Mouse (Mus musculus) adrenal gland, adult 18-20 months (tissue): ENCODE measurements at regions not wholly inside any gene's neighbourhood (a gene's known extent, or its start where the extent isn't known, plus 50 kb on each side); places are given as distances from the start of the nearest gene placed in this dataset.

Source experiments
- DNase-seq, 2 experiments: peaks; one replicate each; pipeline ENCODE4 v3.0.0; 2021 to 2022; ENCODE audit warnings: low spot score in 2 of 2

GRCm38 (mm10) chr11:63286026-63286425 is 157.2 kb downstream of the Pmp22 start:
- DNase-seq = no peak

DNA sequence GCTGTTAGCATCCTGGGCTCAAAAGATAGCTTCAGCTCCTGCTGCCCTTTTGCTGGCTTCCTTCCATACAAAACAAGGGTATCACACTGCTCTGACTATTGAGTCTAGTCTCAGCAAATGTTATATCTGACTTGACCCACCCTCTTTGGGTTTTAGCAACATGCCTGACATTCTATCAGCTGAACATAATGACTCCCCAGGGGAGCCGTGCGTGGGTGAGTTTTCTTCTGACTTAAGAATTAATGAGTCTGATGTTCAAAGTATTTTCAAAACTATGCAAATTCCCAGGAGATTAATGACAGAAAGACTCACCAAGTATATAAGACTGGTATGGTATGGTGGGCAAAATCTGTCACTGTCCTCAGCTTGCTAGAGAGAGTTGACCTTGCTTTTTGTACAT is 159.0 kb downstream of the Pmp22 start:
- DNase-seq = no peak

- no peak for DNase-seq
Observed at GRCm38 (mm10) chr11:63290618-63291017, 161.8 kb downstream of the Pmp22 start.

- no peak for DNase-seq
Observed at GRCm38 (mm10) chr11:63293485-63293884, 164.7 kb downstream of the Pmp22 start.

DNA sequence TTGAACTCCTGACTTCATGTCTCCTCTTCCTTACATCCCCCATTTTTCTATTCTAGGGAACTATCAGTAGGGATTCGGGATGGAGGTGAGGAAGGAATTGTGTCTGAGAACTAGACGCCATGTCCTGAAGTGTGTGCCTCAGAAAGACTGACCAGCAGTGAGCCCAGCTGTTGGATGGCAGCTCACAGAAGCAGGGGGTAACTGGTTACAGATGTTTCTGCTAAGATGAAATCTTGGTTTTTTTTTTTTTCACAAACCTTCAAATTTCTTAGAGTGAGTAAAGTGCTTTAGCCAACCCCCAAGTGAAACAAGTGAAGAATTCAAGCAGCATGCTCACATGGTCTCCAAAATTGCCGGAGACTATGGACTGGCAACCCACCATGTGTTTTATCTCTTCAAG is 165.7 kb downstream of the Pmp22 start:
- DNase-seq = no peak

DNA sequence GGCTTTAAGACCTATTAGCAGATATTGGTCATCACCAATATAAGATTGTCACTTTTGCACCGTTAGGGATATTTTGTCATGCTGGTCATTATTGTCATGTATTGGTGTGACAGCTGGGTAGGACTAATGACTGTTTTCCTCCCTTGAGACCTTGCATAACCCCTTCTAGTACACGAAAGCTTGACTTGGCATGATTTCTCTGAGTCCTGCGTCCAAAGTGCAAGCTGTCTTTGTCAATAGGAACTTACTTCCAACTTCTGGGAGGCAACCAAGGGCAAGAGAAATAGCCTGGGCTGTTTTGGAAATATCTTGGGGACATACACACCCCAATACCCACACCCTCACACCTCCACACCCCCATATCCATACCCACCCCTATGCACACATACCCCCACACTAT is 167.7 kb downstream of the Pmp22 start:
- no peak for DNase-seq

- DNase-seq = no peak
Observed at GRCm38 (mm10) chr11:63299712-63300581, 171.2 kb downstream of the Pmp22 start.

- DNase-seq = no peak
Observed at GRCm38 (mm10) chr11:63325166-63325565, 196.4 kb downstream of the Pmp22 start.

- DNase-seq = no peak
Observed at GRCm38 (mm10) chr11:63326864-63327263, 198.1 kb downstream of the Pmp22 start.

DNA sequence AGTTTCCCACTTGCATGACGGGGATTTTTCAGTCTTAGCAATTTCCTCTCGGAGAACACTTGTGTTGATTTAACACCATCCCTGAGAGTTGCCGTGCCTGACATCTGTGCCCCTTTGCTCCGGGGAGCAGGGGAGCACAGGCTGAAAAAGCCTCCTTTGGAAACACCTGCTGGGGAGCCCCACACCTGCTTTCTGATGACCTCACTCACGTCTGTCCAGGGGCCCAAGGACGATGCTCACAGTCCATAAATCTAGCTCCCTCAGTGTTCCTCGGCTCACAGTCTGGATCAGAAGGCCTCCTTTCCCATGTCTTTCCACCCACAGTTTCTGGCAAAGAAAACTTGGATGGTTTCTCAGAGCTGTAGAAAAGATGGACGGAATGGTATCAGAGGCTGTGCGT is 208.7 kb downstream of the Pmp22 start:
- no peak for DNase-seq

DNA sequence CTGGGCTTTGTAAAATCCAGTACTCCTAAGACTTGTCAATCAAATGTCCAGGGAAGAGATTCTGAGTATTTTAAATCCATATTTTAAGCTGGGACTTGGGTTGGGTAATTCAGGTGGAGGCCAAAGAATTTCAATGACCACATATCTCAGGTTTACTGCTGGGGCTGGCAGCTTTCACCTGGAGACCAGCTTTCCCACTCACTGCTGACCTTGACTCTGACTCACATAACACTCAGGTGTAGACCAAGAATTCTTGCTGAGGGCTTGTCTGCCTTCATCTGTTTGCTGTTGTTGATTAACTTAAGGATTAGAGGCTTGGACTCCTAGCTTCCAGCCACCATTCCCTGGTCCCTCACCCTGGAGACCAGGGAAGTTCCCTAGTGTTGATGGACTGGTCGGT is 209.5 kb downstream of the Pmp22 start:
- no peak for DNase-seq

DNA sequence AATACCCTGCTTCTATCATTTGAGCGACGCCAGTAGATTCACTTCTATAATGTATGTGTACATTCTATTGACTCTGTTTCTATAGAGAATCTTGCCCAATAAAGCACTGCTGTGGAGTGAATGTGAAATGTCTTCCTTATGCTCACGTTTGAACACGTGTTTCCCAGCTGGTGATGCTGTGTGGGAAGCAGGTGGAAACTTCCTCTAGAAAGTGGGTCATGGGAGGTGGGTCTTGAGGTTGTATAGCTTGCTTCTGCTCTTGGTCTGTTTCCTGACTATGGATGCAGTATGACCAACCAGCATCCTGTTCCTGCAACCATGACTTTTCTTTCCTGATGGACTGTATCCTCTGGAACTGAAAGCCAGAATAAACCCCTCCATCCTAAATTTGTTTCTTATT is 216.9 kb downstream of the Pmp22 start:
- DNase-seq = no peak

- DNase-seq = no peak
Observed at GRCm38 (mm10) chr11:63350123-63350696, 221.4 kb downstream of the Pmp22 start.

GRCm38 (mm10) chr11:63351999-63352398 is 223.2 kb downstream of the Pmp22 start:
- no peak for DNase-seq

- DNase-seq = no peak
Observed at GRCm38 (mm10) chr11:63352990-63353389, 224.2 kb downstream of the Pmp22 start.

DNA sequence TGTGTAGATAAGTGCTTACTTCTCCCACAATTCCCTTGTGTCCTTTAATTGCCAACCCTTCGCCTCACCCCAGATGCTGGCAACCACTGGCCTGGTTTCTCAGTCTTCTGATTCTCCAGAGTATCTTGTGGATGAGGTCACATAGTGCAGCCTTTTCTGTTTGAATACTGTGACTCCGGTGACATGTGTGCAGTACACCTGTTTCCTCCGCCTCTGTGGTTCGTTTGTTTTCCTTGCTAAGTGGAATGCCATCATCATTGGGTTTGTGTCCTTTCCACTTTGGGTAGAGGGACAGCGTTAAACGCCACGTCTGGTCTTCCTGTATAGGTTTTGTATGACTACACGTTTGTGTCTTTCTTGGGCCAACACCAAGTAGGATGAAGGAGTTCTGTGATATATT is 224.9 kb downstream of the Pmp22 start:
- DNase-seq = no peak

DNA sequence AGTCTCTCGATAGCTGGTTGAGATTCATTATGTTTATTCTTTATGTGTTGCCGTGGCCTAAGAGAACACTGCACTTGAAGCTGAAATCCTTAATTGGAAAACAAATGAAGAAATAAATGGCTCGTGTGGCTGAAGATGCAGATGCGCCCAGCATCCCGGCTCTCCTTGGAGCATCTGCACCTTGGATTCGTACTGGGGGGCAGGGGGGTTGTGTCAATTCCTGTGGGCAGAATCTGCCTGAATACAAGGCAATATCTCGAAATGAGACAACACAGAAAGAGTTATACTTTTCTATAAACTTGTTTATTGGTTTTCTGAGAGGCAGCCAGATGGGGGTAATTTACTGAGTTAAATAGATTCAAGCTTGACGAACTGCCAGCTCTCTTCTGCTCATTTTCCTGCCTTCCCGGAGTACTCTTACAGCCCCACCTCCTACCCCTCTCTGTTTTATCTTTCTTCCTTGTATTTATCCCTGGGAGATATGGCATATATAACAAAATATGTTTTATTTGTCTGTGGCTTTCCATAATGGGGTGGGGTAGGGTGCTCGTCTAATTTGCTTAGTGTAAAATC is 229.1 kb downstream of the Pmp22 start:
- DNase-seq = no peak

- DNase-seq = no peak
Observed at GRCm38 (mm10) chr11:63367756-63368265, 239.0 kb downstream of the Pmp22 start.

DNA sequence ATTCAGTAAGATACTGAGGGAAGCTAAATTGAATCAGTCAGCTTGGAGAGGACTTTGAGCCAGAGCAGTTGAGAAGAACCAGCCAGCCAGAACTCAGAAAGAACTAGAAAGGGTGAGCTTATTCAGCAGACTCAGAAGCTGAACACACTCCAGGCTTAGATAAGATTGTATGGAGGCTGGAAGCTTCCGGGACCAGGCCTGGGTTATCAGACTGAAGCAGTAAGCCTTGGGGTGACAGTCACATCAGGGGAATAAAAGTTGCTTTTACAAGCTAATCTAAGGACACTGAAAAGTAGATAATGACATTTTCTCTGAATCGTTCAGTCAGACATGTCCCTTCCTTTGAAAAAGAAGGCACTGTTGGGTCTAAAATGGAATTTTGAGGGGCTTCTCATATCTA is 240.7 kb downstream of the Pmp22 start:
- DNase-seq = no peak

DNA sequence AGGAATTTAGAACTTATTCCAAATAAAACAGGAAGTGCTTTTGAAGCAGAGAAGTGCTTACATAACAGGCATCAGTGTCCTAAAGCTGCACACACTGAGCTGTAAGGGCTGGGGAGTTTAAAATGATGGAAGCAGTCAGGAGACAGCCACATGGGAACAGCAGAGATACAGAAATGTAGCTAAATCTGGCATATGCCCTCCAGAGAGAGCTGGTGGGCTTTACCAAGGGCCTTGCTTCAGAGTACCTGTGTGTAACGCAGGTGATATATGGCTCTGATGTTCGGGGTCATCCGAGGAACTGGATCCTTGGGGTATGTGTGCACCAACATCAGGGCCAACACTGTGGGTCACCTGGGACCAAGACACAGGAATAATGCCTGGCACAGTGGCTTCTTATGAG is 247.5 kb downstream of the Pmp22 start:
- DNase-seq = no peak

DNA sequence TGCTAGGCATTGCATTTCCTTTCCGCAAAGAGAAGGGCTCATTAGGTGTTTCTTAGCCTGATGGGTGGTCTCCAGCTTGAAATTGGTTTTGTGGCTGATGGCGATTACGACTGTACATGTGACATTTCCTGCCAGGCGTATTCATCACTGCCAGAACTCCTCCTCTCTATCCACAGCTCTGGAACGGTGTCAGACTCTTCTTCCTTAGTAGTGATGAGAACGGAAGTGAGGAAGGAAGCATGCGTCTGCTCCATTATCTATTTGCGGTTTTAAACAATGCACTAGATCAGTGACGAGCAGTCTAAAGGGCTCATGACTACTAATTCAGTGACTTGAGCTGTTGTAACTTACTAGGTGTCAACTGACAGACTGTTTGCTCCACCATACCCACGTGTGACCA is 248.2 kb downstream of the Pmp22 start:
- DNase-seq = no peak

DNA sequence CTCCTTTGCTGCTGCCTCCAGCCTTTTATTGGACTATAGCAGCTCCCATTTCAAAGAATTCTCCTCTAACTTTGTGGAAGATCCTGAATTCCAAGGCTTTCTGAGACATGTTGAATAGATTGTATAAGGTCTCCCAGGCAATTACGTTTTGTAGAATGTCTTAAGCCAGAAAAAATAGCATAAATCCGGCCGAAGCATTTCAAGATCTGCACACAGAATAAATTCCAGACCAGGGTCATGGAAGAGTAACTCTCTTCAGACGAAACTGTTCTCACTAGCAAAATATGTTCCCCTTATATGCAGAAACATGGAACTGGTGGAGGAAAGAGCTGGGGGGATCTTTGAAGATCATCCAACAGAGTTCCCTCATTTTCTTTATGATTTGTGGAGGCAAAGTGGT is 259.5 kb downstream of the Pmp22 start:
- DNase-seq = no peak
